Mouse (Mus musculus) layer of hippocampus, adult 2 months (tissue): ENCODE results near the gene Pdzd3. TPM values are rescaled to one million over a fixed set of nuclear protein-coding genes. Genes with fewer than 3 reads are reported as not detected.
"Not testable (repeated sequence)": the region's sequence is repeated elsewhere in the genome, so short reads cannot be mapped to it uniquely, and the experiment has no call there.

ENCODE experiments used
- DNase-seq, 2 experiments: peaks; one replicate each; pipeline ENCODE4 v3.0.0; 2022; ENCODE audit warnings: low spot score in 2 of 2
- H3K27ac ChIP-seq: fragments of 200-600 bp; 2 replicates; pipeline ENCODE4 v1.8.1; 2022
- H3K4me3 ChIP-seq: fragments of 200-600 bp; 2 replicates; pipeline ENCODE4 v1.8.1; 2022; ENCODE audit warnings: mild to moderate bottlenecking
- CTCF ChIP-seq: fragments of 200-600 bp; conservative IDR thresholded peaks from 2 replicates; pipeline ENCODE4 v1.8.1; 2022; ENCODE audit warnings: antibody characterized with exemption, mild to moderate bottlenecking, moderate library complexity
- long read RNA-seq, 2 experiments: library from polyadenylated mRNA; stranded (forward); transcript quantifications; one replicate each; pipeline ENCODE4 v2.0.0; 2021; ENCODE audit warnings: borderline mapping rate in 2 of 2
- total RNA-seq, 2 experiments: library from RNA; stranded (reverse); gene quantifications; 2 replicates each; pipeline ENCODE4 v1.2.3; 2021

The Pdzd3 gene
- total RNA-seq = 1 to 10 TPM; 1.1 to 1.5 TPM
- long read RNA-seq, experiment 1, partial matches to known transcripts = 1 of 2 reads
- long read RNA-seq, experiment 1, other reads (novel, unspliced or antisense) = 1 of 2 reads
- long read RNA-seq, experiment 2, partial matches to known transcripts = 1 of 1 reads
- long read RNA-seq, experiment 2, other reads (novel, unspliced or antisense) = 0 of 1 reads

GRCm38 (mm10) chr9:44251314-44251713 is at the start of gene Pdzd3:
Gene Pdzd3, minus strand, starts transcription at chr9:44251471.
- TF ChIP-seq CTCF = no peak
- H3K4me3 ChIP-seq = no peak within 1 kb of the TSS
- DNase-seq = no peak
- peak within 1 kb of the TSS; percentile 89 for H3K27ac ChIP-seq

GRCm38 (mm10) chr9:44300001-44300400 is 48.7 kb upstream of the Pdzd3 start:
- not testable (repeated sequence) for H3K27ac ChIP-seq, DNase-seq

GRCm38 (mm10) chr9:44292490-44292889 is 41.2 kb upstream of the Pdzd3 start:
- no peak for DNase-seq

More at GRCm38 (mm10) chr9:44300001-44300400, 48.7 kb upstream of the Pdzd3 start:
- H3K4me3 ChIP-seq = not testable (repeated sequence)

GRCm38 (mm10) chr9:44288959-44289291 is 37.7 kb upstream of the Pdzd3 start:
- Histone ChIP-seq H3K27ac (peak overlapping the region; percentile 89), H3K4me3 (peak overlapping the region; percentile 90)
- DNase-seq = no peak
- TF ChIP-seq CTCF = no peak

More at GRCm38 (mm10) chr9:44292490-44292889, 41.2 kb upstream of the Pdzd3 start:
- Histone ChIP-seq H3K27ac (no peak overlapping the region), H3K4me3 (no peak overlapping the region)
- peak; percentile 74 for TF ChIP-seq CTCF

GRCm38 (mm10) chr9:44288076-44288958 is 37.0 kb upstream of the Pdzd3 start, which contains the start of gene Abcg4:
Gene Abcg4, minus strand, starts transcription at chr9:44288615.
- H3K4me3 ChIP-seq = peak within 1 kb of the TSS; percentile 90
- no peak for TF ChIP-seq CTCF
- DNase-seq = no peak
- peak within 1 kb of the TSS; percentile 89 for H3K27ac ChIP-seq

GRCm38 (mm10) chr9:44287401-44288075 is 36.3 kb upstream of the Pdzd3 start:
- Histone ChIP-seq H3K27ac (peak overlapping the region; percentile 89), H3K4me3 (peak overlapping the region; percentile 90)
- DNase-seq = no peak
- TF ChIP-seq CTCF = no peak

- no peak for DNase-seq
- Histone ChIP-seq H3K4me3 (peak overlapping the region; percentile 90), H3K27ac (peak overlapping the region; percentile 89)
- TF ChIP-seq CTCF = no peak
Measured at GRCm38 (mm10) chr9:44287003-44287400, 35.7 kb upstream of the Pdzd3 start.

- DNase-seq = no peak
- H3K4me3 ChIP-seq = peak overlapping the region; percentile 35
- H3K27ac ChIP-seq = no peak overlapping the region
- TF ChIP-seq CTCF = no peak
Measured at GRCm38 (mm10) chr9:44286256-44286850, 35.1 kb upstream of the Pdzd3 start.

GRCm38 (mm10) chr9:44283183-44283582 is 31.9 kb upstream of the Pdzd3 start:
- Histone ChIP-seq H3K27ac (no peak overlapping the region), H3K4me3 (no peak overlapping the region)
- DNase-seq = no peak
- no peak for TF ChIP-seq CTCF

- Histone ChIP-seq H3K4me3 (no peak overlapping the region), H3K27ac (no peak overlapping the region)
- no peak for TF ChIP-seq CTCF
- DNase-seq = no peak
Measured at GRCm38 (mm10) chr9:44269973-44270372, 18.7 kb upstream of the Pdzd3 start.

- TF ChIP-seq CTCF = peak; percentile 76
- Histone ChIP-seq H3K27ac (no peak overlapping the region), H3K4me3 (no peak overlapping the region)
- no peak for DNase-seq
Measured at GRCm38 (mm10) chr9:44269077-44269476, 17.8 kb upstream of the Pdzd3 start.

GRCm38 (mm10) chr9:44268432-44268831 is 17.2 kb upstream of the Pdzd3 start, which contains the start of gene Nlrx1:
Gene Nlrx1, minus strand, starts transcription at chr9:44268599.
- Histone ChIP-seq H3K4me3 (peak within 1 kb of the TSS; percentile 65), H3K27ac (peak within 1 kb of the TSS; percentile 96)
- TF ChIP-seq CTCF = peak; percentile 1; the same call in 1 of the 2 replicates
- DNase-seq = no peak

- peak overlapping the region; percentile 96 for H3K27ac ChIP-seq
- H3K4me3 ChIP-seq = peak overlapping the region; percentile 65
- peak; percentile 79 to 80 for DNase-seq
- peak; percentile 86 for TF ChIP-seq CTCF
Measured at GRCm38 (mm10) chr9:44268027-44268360, 16.7 kb upstream of the Pdzd3 start.
